Mouse (Mus musculus) brain, embryonic 14.5 days (tissue): Measurements from ENCODE around the gene Ier5l. TPM values are rescaled to one million over a fixed set of nuclear protein-coding genes. Genes with fewer than 3 reads are reported as not detected.

Experiments
- DNase-seq: peaks from one replicate; pipeline ENCODE4 v3.0.0-alpha.2; 2011; ENCODE audit warnings: low read depth
- CTCF ChIP-seq: fragments of 200-500 bp; IDR thresholded peaks from 2 replicates; pipeline ENCODE4 v1.5.1; 2012; ENCODE audit warnings: inconsistent platforms, mild to moderate bottlenecking, moderate library complexity, borderline replicate concordance; ENCODE audit not compliant: insufficient read depth, insufficient read length; ENCODE audit errors: extremely low read depth
- POLR2A ChIP-seq: fragments of 200-500 bp; IDR thresholded peaks from 2 replicates; pipeline ENCODE4 v1.6.1; 2012; ENCODE audit warnings: mild to moderate bottlenecking, inconsistent platforms, borderline replicate concordance; ENCODE audit not compliant: poor library complexity, insufficient read depth, insufficient read length, severe bottlenecking; ENCODE audit errors: extremely low read depth
- polyA plus RNA-seq: library from polyadenylated mRNA; depleted of rRNA; stranded (reverse); fragments of >200 nt; gene quantifications from 2 replicates; pipeline ENCODE4 v1.2.3, GENCODE M21; 2012; rRNA removed

Gene Ier5l
- polyA plus RNA-seq, 1 experiment, result 26.1 TPM

- no peak for TF ChIP-seq POLR2A
- no peak for TF ChIP-seq CTCF
- no peak for DNase-seq
These were observed 34.4 kb downstream of the Ier5l start for GRCm38 (mm10) chr2:30439631-30440030.

GRCm38 (mm10) chr2:30437791-30438190 lies 36.2 kb downstream of the Ier5l start:
- no peak for DNase-seq
- TF ChIP-seq POLR2A, result no peak
- no peak for TF ChIP-seq CTCF

GRCm38 (mm10) chr2:30436809-30437208 lies 37.2 kb downstream of the Ier5l start:
- no peak for DNase-seq
- TF ChIP-seq CTCF (no peak), POLR2A (no peak)

DNA sequence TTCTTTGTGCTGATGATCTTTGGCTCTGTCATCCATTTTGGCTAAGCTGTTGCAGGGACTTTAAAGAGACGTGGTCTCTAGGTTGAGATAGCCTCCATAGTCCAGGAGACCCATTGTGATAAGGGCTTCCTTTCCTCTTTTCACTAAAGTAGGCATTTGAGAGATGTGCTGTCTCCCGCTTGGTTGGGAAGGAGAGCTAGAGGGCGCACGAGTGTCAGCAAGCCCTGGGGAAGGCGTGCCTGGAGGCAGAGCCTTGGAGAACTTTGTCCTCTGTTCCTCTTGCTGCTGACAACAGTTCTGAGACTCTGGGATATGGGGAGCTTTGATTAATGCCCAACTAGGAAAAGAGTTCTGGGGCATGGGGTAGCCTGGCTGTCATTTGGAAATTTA lies 37.9 kb downstream of the Ier5l start:
- peak; percentile 32; the same call in 1 of the 2 replicates for TF ChIP-seq CTCF
- no peak for TF ChIP-seq POLR2A
- DNase-seq, result peak; percentile 34

GRCm38 (mm10) chr2:30435326-30436155 lies 38.5 kb downstream of the Ier5l start:
- peak; percentile 87 for TF ChIP-seq CTCF
- TF ChIP-seq POLR2A, result no peak
- peak; percentile 84 for DNase-seq

GRCm38 (mm10) chr2:30429156-30429555 lies 44.9 kb downstream of the Ier5l start:
- TF ChIP-seq POLR2A (no peak), CTCF (no peak)
- DNase-seq, result no peak

Other genes starting within 250 kb of the Ier5l start
- gene Lrrc8a, start 236.5 kb downstream of the Ier5l start, polyA plus RNA-seq, result 33.4 and 42.4 TPM in 2 replicates
- gene Gm28035, start 233.7 kb downstream of the Ier5l start, polyA plus RNA-seq, result 14.8 and 23.6 TPM in 2 replicates
- 11.8 and 21.8 TPM in 2 replicates for gene Phyhd1, start 208.0 kb downstream of the Ier5l start, polyA plus RNA-seq
- not detected in 2 replicates for gene Gm28038, start 193.2 kb downstream of the Ier5l start, polyA plus RNA-seq
- gene Dolk, start 187.9 kb downstream of the Ier5l start, polyA plus RNA-seq, result 15.7 TPM in 2 replicates
- gene Nup188, start 187.8 kb downstream of the Ier5l start, polyA plus RNA-seq, result 46.3 and 48.7 TPM in 2 replicates
- 304 and 410 TPM in 2 replicates for gene Sh3glb2, start 114.9 kb downstream of the Ier5l start, polyA plus RNA-seq
- gene Miga2, start 110.0 kb downstream of the Ier5l start, polyA plus RNA-seq, result 40.4 and 43.8 TPM in 2 replicates
- gene Dolpp1, start 82.0 kb downstream of the Ier5l start, polyA plus RNA-seq, result 73.2 and 114 TPM in 2 replicates
- 28.3 and 31.3 TPM in 2 replicates for gene Crat, start 58.4 kb downstream of the Ier5l start, polyA plus RNA-seq
- gene Ptpa, start 58.2 kb downstream of the Ier5l start, polyA plus RNA-seq, result 151 and 152 TPM in 2 replicates
- gene Cstad, start 120.8 kb upstream of the Ier5l start, polyA plus RNA-seq, result 0.57 and 0.72 TPM in 2 replicates